Mouse (Mus musculus) ES-E14 (cell line): ENCODE data around the gene Cntn4. TPM values are rescaled to one million over a fixed set of nuclear protein-coding genes. Genes with fewer than 3 reads are reported as not detected.

Source experiments
- DNase-seq: peaks from one replicate; pipeline ENCODE4 v3.0.0-alpha.2; 2013; ENCODE audit warnings: low read depth, low spot score
- H3K27ac ChIP-seq: 2 replicates; pipeline ENCODE4 v1.5.1; 2012; ENCODE audit warnings: low read depth, mild to moderate bottlenecking, low read length, moderate library complexity, mixed read lengths; ENCODE audit not compliant: poor library complexity, insufficient read depth, severe bottlenecking
- H3K36me3 ChIP-seq: 2 replicates; pipeline ENCODE4 v1.6.1; 2012; ENCODE audit warnings: mild to moderate bottlenecking, low read length, moderate library complexity, mixed read lengths; ENCODE audit not compliant: control insufficient read depth, poor library complexity, insufficient read depth, severe bottlenecking
- H3K4me1 ChIP-seq, 2 experiments: fragments of 150-350 bp in 1 of 2; sonication (generic) in 1 of 2; 2 replicates each; pipeline ENCODE4 v1.6.1; 2012; ENCODE audit warnings: low read length in 2 of 2, mild to moderate bottlenecking in 1 of 2, mixed read lengths in 1 of 2; ENCODE audit not compliant: control insufficient read depth in 2 of 2, insufficient read depth in 2 of 2, poor library complexity in 1 of 2
- H3K4me3 ChIP-seq, 2 experiments: fragments of 150-350 bp in 1 of 2; sonication (generic) in 1 of 2; 2 replicates each; pipeline ENCODE4 v1.5.1; 2012; ENCODE audit warnings: low read length in 2 of 2, low read depth in 1 of 2, mild to moderate bottlenecking in 1 of 2, mixed read lengths in 1 of 2; ENCODE audit not compliant: insufficient read depth in 1 of 2, poor library complexity in 1 of 2, severe bottlenecking in 1 of 2
- H3K9ac ChIP-seq: 2 replicates; pipeline ENCODE4 v1.6.1; 2012; ENCODE audit warnings: low read depth, mild to moderate bottlenecking, low read length, mixed read lengths; ENCODE audit not compliant: poor library complexity, insufficient read depth, severe bottlenecking
- H3K9me3 ChIP-seq: fragments of 150-350 bp; sonication (generic); 2 replicates; pipeline ENCODE4 v1.6.1; 2012; ENCODE audit warnings: low read depth, mild to moderate bottlenecking, low read length; ENCODE audit not compliant: control insufficient read depth, insufficient read depth
- CHD2 ChIP-seq: IDR thresholded peaks from 2 replicates; pipeline ENCODE4 v1.6.1; 2014; ENCODE audit warnings: mild to moderate bottlenecking, low read depth, low read length, inconsistent platforms
- HCFC1 ChIP-seq: IDR thresholded peaks from 2 replicates; pipeline ENCODE4 v1.6.1; 2012; ENCODE audit warnings: low read length, inconsistent platforms, borderline replicate concordance; ENCODE audit not compliant: insufficient read depth
- MAFK ChIP-seq: IDR thresholded peaks from 2 replicates; pipeline ENCODE4 v1.6.1; 2014; ENCODE audit warnings: mild to moderate bottlenecking, low read depth, low read length, inconsistent platforms; ENCODE audit not compliant: insufficient read depth
- ZC3H11A ChIP-seq: IDR thresholded peaks from 2 replicates; pipeline ENCODE4 v1.6.1; 2012; ENCODE audit warnings: low read depth, mild to moderate bottlenecking, inconsistent platforms, low read length, borderline replicate concordance
- ZNF384 ChIP-seq: IDR thresholded peaks from 2 replicates; pipeline ENCODE4 v1.6.1; 2012; ENCODE audit warnings: low read depth, low read length, inconsistent platforms
- in situ Hi-C, 2 experiments: fragments of 600-800 bp; cut with MboI; formaldehyde crosslinking; loops; one replicate each; pipeline ENCODE4 v1.15.1; 2025; ENCODE audit warnings: low sequenced_read_pairs in 2 of 2, inconsistent platforms in 1 of 2; ENCODE audit not compliant: unreplicated experiment in 2 of 2
- total RNA-seq: library from RNA; depleted of rRNA; stranded (reverse); fragments of 300-350 nt; gene quantifications from 2 replicates; pipeline ENCODE4 v1.2.3, GENCODE M21; 2012

The Cntn4 gene
- total RNA-seq, 1 experiment, result 0.80 TPM

DNA sequence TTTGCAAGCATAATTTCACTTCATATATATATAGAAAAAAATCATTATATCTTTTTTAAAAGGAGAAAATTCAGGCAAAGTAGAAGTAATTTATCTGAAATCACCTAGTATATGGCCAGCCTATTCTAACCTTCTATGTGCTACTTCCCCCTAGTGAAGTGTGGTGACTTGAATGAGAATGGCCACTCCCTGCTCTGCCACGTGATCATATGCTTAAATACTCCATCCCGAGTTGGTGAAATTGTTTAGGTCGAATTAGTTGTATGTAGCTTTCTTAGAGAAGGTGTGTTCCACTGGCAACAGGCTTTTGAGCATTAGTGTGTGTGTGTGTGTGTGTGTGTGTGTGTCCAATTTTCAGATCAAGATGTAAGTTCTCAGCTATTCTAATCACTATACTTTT lies 730.6 kb downstream of the Cntn4 start:
- no peak for DNase-seq
- Histone ChIP-seq H3K4me1 (no peaks in the 10 kb centered on the region), H3K27ac (no peak overlapping the region), H3K4me3 (no peak overlapping the region), H3K9ac (no peak overlapping the region), H3K9me3 (no peaks in the 10 kb centered on the region), H3K36me3 (no peaks in the 10 kb centered on the region)
- in situ Hi-C loops, result no loop called here
- TF ChIP-seq ZNF384 (no peak), MAFK (no peak), ZC3H11A (no peak), CHD2 (no peak), HCFC1 (no peak)

DNA sequence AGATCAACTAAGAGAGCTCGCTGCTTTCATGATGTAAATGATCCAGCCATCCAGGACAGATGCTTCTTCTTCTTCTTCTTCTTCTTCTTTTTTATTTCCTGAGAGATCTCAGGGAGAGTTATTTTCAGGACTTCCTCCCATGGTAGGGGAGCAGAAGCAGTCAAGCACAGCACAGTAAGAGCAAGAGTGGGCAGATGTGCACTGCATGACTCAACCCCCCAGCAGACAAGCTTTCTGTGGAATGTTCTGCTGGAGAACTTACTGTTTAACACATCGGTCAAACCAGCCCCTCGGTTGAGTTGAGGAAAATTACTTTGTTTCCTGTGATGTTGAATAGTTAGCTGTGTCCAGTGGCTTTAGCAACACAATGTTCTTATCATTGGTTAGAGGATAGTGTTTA lies 731.2 kb downstream of the Cntn4 start:
- TF ChIP-seq ZNF384 (no peak), HCFC1 (no peak), ZC3H11A (no peak), CHD2 (no peak), MAFK (no peak)
- in situ Hi-C loops, result no loop called here
- Histone ChIP-seq H3K9ac (no peak overlapping the region), H3K4me3 (no peak overlapping the region), H3K4me1 (no peaks in the 10 kb centered on the region), H3K27ac (no peak overlapping the region), H3K9me3 (no peaks in the 10 kb centered on the region), H3K36me3 (no peaks in the 10 kb centered on the region)
- no peak for DNase-seq

DNA sequence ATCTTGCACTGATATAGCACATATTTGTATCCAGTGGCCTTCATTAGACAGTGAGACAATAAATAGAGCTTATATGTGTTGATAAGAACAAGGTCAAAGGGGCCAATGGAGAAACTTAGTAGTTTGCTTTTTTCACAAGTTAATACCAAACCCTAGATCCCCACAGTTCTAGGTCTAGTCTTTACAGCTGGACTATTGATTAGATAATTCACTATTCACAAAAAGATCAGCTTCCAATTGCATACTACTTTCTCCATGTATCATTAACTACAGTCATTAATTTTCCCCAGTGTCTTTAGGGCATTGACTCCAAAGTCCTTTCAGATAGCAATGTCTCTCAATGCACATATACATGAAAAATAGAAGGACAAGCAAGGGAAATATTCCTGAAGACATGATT lies 745.5 kb downstream of the Cntn4 start:
- Histone ChIP-seq H3K9ac (no peak overlapping the region), H3K27ac (no peak overlapping the region), H3K4me1 (no peaks in the 10 kb centered on the region), H3K4me3 (no peak overlapping the region), H3K36me3 (no peaks in the 10 kb centered on the region), H3K9me3 (no peaks in the 10 kb centered on the region)
- DNase-seq, result no peak
- TF ChIP-seq CHD2 (no peak), MAFK (no peak), ZC3H11A (no peak), HCFC1 (no peak), ZNF384 (no peak)
- in situ Hi-C loops, result no loop called here

- no peak overlapping the region for H3K4me3 ChIP-seq
- no peaks in the 10 kb centered on the region for H3K4me1 ChIP-seq
- no peak for DNase-seq
- H3K9me3 ChIP-seq, result no peaks in the 10 kb centered on the region
- H3K27ac ChIP-seq, result no peak overlapping the region
- in situ Hi-C loops, result no loop called here
- H3K36me3 ChIP-seq, result no peaks in the 10 kb centered on the region
- TF ChIP-seq CHD2 (no peak), MAFK (no peak), ZC3H11A (no peak), ZNF384 (no peak), HCFC1 (no peak)
- H3K9ac ChIP-seq, result no peak overlapping the region
Observed at GRCm38 (mm10) chr6:106423471-106423870, 746.0 kb downstream of the Cntn4 start.

DNA sequence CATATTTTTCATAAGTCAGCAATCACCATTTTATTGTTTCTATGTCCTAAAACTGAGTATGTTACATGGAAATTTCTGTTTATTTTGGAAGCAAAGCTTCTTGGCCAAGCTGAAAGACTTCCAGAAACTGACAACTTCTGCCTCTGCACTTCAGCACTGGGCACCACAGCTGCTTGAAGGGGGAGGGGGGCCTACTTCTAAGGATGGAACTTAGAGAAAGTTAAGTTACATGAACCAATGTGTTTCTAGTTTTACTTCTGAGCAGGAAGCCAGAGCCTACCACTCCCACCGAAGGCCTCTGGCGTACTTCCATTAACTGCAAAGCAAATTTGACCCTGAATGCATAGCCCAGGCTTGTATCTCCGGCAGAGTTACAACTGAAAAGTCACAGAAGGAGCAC lies 749.2 kb downstream of the Cntn4 start:
- Histone ChIP-seq H3K9me3 (no peaks in the 10 kb centered on the region), H3K36me3 (no peaks in the 10 kb centered on the region), H3K27ac (no peak overlapping the region), H3K9ac (no peak overlapping the region), H3K4me1 (no peaks in the 10 kb centered on the region), H3K4me3 (no peak overlapping the region)
- DNase-seq, result no peak
- in situ Hi-C loops, result no loop called here
- TF ChIP-seq HCFC1 (no peak), MAFK (no peak)
